Mouse (Mus musculus): ENCODE data around the gene Med27.

The Med27 gene

DNA sequence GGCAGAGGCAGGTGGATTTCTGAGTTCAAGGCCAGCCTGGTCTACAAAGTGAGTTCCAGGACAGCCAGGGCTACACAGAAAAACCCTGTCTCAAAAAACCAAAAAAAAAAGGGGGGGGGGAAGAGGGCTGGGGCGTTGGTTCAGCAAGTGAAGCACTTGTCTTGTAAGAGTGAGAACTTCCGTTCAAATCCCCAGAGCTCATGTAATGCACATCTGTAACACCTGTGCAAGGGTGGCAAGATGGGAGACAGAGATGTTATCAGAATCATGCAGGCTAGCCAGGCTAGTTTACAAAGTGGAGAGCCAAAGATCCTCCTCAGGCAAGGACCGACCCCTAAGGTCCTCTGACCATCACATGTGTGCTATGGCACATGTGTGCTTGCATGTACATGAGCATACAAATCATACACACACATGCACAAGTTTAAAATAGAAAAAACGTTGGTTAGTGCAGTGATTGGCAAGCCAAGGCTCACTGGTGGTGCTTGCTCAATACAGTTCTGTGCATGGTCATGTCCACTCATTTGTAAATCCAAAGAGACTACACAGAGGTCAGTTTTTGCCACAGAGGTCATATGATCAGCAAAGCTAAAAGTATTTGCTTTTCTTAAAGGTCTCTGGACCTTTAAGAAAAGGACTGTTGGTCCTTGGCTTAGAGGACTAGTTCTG is 91.4 kb downstream of the Med27 start:
- DNase-seq = no peak

DNA sequence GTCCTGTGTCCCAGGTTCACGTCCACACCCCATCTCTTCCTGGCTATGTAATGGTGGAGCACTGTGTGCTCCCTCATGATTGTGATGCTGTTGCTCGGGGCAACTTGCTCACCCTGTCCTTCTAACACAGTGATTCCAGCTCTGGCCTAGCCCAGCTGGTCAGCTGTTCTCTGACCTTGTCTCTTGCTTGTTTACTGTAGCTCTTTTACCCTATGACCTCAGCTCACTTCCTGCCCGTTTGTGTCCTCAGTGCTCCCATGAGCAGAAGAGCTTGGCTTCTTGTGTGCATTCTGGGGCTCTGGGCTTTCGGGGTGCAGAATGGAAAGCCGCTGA is 91.9 kb downstream of the Med27 start:
- no peak for DNase-seq

DNA sequence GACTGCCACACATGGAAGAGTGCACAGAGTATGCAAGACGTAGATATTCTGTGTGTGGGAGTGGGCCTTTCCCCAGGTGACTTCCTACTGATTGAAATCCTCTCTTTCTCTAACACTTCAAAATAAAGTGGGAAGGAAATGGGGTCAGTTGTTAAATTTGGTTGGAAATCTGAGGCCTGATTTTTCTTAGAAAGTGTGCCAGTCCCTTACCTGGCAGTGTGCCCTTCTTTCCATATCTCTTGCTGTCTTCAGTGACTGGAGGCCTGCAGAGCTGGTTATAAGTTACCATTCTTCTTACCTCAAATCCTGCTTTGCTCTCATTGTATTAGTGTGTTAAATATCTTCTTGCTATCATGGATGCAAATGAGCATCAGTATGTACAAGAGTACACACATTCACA is 92.4 kb downstream of the Med27 start:
- DNase-seq = no peak

DNA sequence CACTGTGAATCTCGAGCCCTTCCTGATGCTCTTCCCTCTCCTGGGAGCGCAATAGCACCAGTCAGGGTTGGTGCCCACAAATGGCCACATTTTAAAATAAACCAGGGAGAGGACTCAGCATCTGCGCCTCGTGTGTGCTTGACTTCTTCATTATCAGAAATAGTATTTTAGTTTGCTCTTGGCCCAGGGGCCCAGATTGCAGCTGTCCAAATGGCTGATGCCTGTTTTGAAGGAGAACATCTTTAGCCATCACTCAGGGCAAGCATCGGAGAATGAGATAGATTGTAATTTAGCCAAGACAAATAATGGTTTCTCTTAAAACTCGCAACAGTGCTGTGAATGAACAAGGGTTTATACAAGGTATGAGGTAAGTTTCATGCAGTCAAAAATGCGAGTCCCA is 92.8 kb downstream of the Med27 start:
- DNase-seq = no peak

- no peak for DNase-seq
These were observed 93.4 kb downstream of the Med27 start for GRCm38 (mm10) chr2:29439857-29440502.

DNA sequence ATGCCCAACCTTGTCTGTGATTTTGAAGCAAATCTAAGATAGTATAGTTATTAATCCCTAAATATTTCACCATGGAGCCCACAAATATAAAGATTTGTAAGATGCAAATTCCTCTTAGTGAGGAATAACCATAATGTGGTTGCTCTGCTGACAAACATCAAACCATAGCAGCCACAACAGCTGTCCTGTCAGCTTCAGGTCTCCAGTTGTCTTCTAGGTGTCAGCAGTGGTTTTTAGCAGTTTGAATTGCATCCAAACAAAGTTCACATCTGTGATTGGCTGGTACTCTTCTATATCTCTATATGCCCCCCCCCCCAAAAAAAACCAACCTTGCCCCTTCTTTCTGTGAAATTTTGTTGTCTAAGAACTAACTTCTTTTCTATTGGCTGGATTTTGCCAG is 95.7 kb downstream of the Med27 start:
- DNase-seq = no peak

GRCm38 (mm10) chr2:29443626-29444217 is 97.1 kb downstream of the Med27 start:
- DNase-seq = no peak

- DNase-seq = no peak
These were observed 101.9 kb downstream of the Med27 start for GRCm38 (mm10) chr2:29448476-29449002.

DNA sequence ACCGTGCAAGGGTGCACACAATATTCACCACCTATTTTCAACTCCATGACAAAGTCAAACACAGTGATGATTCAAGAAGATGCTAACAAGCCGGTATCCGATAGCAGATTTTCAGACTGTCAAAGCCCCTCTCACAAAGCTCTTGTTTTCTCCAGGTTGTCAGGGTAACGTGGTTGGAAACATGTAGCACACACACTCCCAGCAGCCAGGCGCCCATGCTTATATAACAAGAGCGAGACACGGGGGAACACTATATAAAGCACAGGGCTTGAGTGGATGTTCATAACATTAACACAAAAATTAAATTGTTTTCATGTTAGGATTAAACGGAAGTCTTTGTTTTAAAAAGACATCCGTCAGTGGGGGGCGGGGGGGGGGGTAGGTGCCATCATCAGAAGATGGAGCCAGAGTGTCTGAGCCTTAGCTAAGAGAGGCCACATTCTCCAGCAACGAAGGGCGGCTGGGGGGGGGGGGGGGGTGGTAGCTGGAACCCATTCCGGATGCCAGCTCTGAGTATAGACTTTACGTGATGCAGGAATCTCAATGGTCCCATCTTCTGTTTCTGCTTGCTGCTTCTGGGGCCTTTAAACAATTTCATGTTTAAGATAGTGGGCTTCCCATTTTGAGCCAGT is 104.9 kb downstream of the Med27 start:
- peak; percentile 54 for DNase-seq

- no peak for DNase-seq
These were observed 106.8 kb downstream of the Med27 start for GRCm38 (mm10) chr2:29453376-29453775.

DNA sequence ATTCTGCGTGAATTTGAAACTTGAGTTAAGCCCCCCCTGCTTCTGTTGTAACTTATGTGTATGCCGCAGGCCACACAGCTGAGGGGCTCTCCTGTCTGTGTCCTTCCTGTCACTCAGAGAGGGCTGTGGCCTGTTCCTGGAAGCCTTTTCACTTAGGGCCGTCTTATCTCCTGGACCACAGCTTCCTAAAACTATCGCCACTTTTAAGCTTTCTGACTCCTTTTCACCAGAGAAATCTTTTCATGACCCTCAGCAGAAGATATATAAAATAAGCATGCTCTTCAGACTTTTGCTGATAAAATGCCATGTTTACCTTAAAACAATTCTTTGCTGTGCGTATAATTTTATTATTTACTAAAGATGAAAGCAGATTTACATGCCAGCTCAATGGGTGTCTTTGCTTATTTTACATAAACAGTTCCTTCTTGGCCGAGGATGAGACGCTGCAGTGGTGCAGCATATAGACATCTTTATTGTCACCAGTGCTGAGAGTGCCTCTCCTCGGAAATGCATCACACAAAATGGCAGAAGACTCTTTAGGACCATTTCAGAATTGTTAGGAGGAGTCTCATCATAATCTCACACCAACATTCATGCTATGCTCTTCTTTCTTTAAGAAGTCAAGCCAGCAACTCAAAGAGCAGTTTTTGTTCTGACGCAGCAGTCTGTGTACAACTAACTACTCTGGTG is 110.2 kb downstream of the Med27 start:
- no peak for DNase-seq

- DNase-seq = no peak
These were observed 111.1 kb downstream of the Med27 start for GRCm38 (mm10) chr2:29457677-29458076.

GRCm38 (mm10) chr2:29458346-29458950 is 111.8 kb downstream of the Med27 start:
- no peak for DNase-seq

DNA sequence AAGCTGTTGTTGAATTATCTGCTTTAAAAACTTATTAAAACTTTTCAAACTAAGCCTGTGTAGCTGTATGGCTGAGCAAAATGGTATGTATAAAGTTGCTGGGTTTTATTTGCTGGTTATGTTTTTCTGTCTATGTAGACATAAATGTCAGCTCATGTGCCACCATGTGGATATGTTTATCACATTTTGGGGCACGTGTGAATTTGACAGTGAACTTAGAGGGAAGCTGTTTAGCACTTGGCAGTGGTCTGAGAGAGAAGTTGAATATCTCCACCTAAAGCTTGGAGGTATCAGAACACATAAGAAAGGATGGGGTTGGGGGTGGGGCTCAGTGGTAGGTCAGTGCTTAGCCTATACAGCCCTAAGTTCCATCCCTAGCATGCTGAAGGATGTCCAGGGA is 113.0 kb downstream of the Med27 start:
- DNase-seq = no peak

GRCm38 (mm10) chr2:29461841-29462240 is 115.2 kb downstream of the Med27 start:
- no peak for DNase-seq

DNA sequence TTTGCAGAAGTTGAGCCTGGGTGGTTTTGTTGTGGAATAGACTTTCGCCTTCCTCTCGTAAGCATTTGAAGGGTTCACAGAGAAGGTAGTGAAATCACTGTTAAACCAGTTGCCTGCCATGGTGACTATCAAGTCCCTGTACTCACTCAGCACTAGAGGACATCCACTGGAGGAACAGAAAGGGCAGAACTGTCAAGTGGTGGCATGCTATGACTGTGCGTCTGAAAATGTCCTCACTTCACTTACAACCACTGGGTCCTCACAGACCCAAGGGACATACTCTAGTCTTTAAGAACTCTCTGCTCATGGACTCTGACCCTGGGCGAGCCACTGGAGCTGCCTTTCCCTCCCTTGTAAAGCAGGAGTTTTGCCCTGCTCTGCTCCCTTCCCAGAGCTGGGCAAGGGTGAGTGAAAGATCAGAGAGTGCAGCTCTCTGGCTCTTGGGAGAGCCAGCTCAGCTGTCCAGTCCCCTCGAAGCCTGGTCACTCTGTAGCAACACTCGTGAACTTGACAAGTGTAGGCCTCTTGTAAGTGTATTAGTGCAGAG is 116.5 kb downstream of the Med27 start:
- no peak for DNase-seq

DNA sequence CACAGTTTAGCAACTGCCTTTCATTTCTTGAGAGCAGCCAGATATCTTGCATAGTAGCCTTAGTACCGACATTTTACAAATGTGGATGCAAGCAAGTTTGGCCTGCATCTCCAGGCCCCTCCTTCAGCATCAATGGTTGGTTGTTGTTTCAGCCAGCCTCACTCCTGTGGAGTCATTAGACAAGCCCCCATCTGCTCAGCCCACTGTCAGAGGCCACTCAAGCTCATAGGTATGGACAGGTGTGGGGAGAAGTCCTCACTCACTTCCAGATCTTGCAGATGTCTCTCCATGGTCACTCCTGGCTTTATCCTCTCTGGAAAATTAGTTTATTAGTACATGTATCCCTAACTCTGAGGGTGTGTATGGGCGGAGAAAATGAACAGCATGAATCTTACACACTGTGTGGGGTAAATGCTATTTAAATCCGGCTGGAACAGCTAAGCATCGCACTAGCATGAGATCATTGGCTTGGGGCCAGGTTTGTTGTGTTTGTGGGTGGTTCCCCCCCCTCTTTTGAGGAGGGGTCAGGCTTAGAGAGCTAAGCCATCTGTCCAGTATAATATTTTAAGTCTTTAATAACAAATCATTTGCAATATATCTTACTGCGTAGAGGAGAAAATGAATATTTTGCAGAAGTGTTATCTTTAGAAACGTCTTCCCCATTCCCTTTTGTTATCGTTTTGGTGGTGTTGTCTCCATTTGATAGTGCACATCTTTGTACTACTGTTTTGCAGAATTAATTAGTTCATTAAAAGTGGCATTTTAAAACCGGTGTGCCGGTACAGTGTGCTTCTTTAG is 118.4 kb downstream of the Med27 start:
- peak; percentile 62 for DNase-seq

GRCm38 (mm10) chr2:29465649-29466137 is 119.1 kb downstream of the Med27 start:
- no peak for DNase-seq

- no peak for DNase-seq
These were observed 119.8 kb downstream of the Med27 start for GRCm38 (mm10) chr2:29466396-29466795.

DNA sequence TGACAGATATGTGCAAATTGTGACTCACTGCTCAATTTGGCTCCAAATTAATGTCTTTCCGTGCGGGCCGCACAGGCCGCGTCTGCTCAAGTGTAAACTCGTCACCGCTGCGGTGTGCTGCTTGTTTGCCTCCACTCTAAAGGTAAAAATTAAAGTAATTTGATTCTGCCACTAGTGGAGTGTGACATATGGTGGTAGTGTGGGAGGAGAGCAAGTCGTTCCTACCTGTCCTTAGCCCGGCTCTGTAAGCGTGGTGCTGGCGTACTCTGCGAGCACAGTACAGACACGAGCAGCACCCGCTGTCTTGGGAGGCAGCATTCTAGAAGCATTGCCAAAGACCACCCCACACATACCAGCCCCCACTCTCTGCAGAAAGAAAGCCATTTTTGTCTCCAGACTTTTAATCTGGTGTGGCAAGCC is 121.9 kb downstream of the Med27 start:
- peak; percentile 33 for DNase-seq

DNA sequence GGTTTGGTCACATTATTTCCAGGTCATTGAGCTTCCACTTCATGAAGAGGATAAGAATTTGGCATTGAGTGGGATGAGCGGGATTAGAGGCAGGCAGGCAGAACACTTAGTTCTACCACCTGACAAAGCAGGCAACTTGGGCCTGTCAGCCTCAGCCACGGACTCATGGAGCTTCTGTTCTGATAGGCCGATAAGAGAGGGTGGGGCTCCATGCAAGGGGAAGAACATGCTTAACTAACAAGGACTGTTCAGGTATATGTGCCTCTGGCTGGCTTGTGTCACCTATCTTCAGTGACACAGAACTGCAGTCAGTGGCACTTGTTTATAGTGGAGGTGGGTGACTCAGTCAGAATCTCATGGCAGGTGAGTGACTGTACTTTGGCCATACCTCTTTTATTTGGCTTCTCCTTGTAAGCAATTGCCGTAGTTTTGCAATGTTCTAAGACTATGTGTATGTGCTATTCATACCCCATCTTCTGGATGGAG is 126.4 kb downstream of the Med27 start:
- no peak for DNase-seq

Measured in right cerebral cortex, postnatal 14 days (tissue).